Mouse (Mus musculus) adrenal gland, adult 10 weeks (tissue): ENCODE measurements around the gene Rasd2. TPM values are rescaled to one million over a fixed set of nuclear protein-coding genes. Genes with fewer than 3 reads are reported as not detected.

Experiments
- polyA plus RNA-seq: library from polyadenylated mRNA; stranded (reverse); fragments of 350-450 nt; fragmentation: Illumina TruSeq; extraction: RNeasy Lipid Tissue Mini Kit (QIAGEN cat#74804); gene quantifications from one replicate; pipeline ENCODE4 v1.2.3, GENCODE M21; 2014; ENCODE audit warnings: low read depth, low replicate concordance

Gene Rasd2
- 0.17 TPM for polyA plus RNA-seq

GRCm38 (mm10) chr8:75213686-75214085, at the start of gene Rasd2:
Gene Rasd2 (plus strand): TSS chr8:75213944.

Other genes with a start within 250 kb of the Rasd2 start
- gene Hmgxb4, start 220.6 kb upstream of the Rasd2 start, polyA plus RNA-seq: 25.4 TPM
- gene Tom1, start 180.2 kb upstream of the Rasd2 start, polyA plus RNA-seq: 1.2 TPM
- gene Hmox1, start 120.3 kb upstream of the Rasd2 start, polyA plus RNA-seq: 20.5 TPM
- gene Mcm5, start 104.4 kb upstream of the Rasd2 start, polyA plus RNA-seq: 0.76 TPM
- gene Gm10358, start 192.6 kb downstream of the Rasd2 start, polyA plus RNA-seq: not detected
- not detected for gene Iqcm, start 234.8 kb downstream of the Rasd2 start, polyA plus RNA-seq